Mouse (Mus musculus) frontal cortex, adult (tissue): ENCODE measurements at regions not wholly inside any gene's neighbourhood (a gene's known extent, or its start where the extent isn't known, plus 50 kb on each side); places are given as distances from the start of the nearest gene placed in this dataset.

Experiments used
- ATAC-seq: cut with Nextera tagmentation; 2 replicates; pipeline ENCODE4 v1.9.2; 2017; ENCODE audit warnings: mild to moderate bottlenecking, moderate library complexity, mixed read lengths; ENCODE audit not compliant: low TSS enrichment

- no peak for ATAC-seq
Observed at GRCm38 (mm10) chr10:44582736-44583135, 54.4 kb upstream of the Prdm1 start.
